Mouse (Mus musculus) brain, embryonic 14.5 days (tissue): ENCODE measurements around the gene Mafg.

Experiments used
- CTCF ChIP-seq: fragments of 200-500 bp; IDR thresholded peaks from 2 replicates; pipeline ENCODE4 v1.5.1; 2012; ENCODE audit warnings: inconsistent platforms, mild to moderate bottlenecking, moderate library complexity, borderline replicate concordance; ENCODE audit not compliant: insufficient read depth, insufficient read length; ENCODE audit errors: extremely low read depth
- POLR2A ChIP-seq: fragments of 200-500 bp; IDR thresholded peaks from 2 replicates; pipeline ENCODE4 v1.6.1; 2012; ENCODE audit warnings: mild to moderate bottlenecking, inconsistent platforms, borderline replicate concordance; ENCODE audit not compliant: poor library complexity, insufficient read depth, insufficient read length, severe bottlenecking; ENCODE audit errors: extremely low read depth

GRCm38 (mm10) chr11:120606764-120607163 is 26.6 kb downstream of the Mafg start:
- TF ChIP-seq CTCF = no peak
- no peak for TF ChIP-seq POLR2A
